ENCODE assay signal across 7 mouse cellular contexts in genomic region chr3:9593832-9594231, GRCm38 (mm10). TPM values are rescaled to one million over a fixed set of nuclear protein-coding genes. Genes with fewer than 3 reads are reported as not detected.
A peak's percentile ranks its signal among the peaks of the same experiment; 100 is the strongest.
DNase-seq lines count a peak whose midpoint lies in the region.

No protein-coding gene starts in this region.

- peak; percentile 27 to 48 for DNase-seq in layer of hippocampus, postnatal 10 days (ENCODE audit: low spot score in 2 of 2)
- no peak for DNase-seq in layer of hippocampus, adult 11-12 months (ENCODE audit: low spot score)
- peak; percentile 42 for DNase-seq in NIH3T3 (ENCODE audit: low read depth)
- peak; percentile 37 for DNase-seq in cerebellum, adult 9-11 months
- peak; percentile 26 for DNase-seq in left cerebral cortex, postnatal 4 days
- DNase-seq in thymus, postnatal 36 days, result peak; percentile 47 to 48
- no peak for DNase-seq in embryo, embryonic 10 days (ENCODE audit: low spot score)

- intact Hi-C loops in left cerebral cortex, postnatal 4 days (cut with DNase I), result no loop called here

RNA-seq across cellular contexts. Expression of gene Zfp704, which starts 16.1 kb away (rescaled TPM):
- total RNA-seq in layer of hippocampus, postnatal 10 days (2021), result 10 to 100 TPM; 48.3 to 48.8 TPM
- total RNA-seq in left cerebral cortex, postnatal 4 days (2021), result 10 to 100 TPM; 90.2 to 96.4 TPM

Comparison
In these comparisons a context has a peak if more than half of its experiments do, and no peak if none do; other contexts are left out.
1. DNase-seq: peak in layer of hippocampus, postnatal 10 days (2 of 2), NIH3T3 (single experiment), cerebellum, adult 9-11 months (single experiment), left cerebral cortex, postnatal 4 days (single experiment) and thymus, postnatal 36 days (2 of 2); none in layer of hippocampus, adult 11-12 months (single experiment) and embryo, embryonic 10 days (single experiment).